In genomic region chr11:60937611-60938010, GRCm38 (mm10) we compare ENCODE assay signal across 24 mouse cellular contexts. TPM values are rescaled to one million over a fixed set of nuclear protein-coding genes. Genes with fewer than 3 reads are reported as not detected.
DNase-seq lines count a peak whose midpoint lies in the region; ATAC-seq and TF ChIP-seq lines count a peak whose summit lies in the region.
"Had no signal": no experiment of that assay in that cellular context is flagged by ENCODE, and none has a peak within 500 bp of the region (broad histone marks: within the 10 kb centered on the region; RNA-seq: fewer than 3 reads in every experiment).

No protein-coding gene starts in this region.

- no peak for DNase-seq in liver, adult 2 months (ENCODE audit: extremely low read depth, low read depth, low spot score)
- DNase-seq in liver: no peak
- DNase-seq in CH12.LX (ENCODE audit: extremely low read depth): peak; percentile 41
- no peak for DNase-seq in liver, embryonic 13.5 days
- DNase-seq in urinary bladder, postnatal 4 days (ENCODE audit: low spot score in 2 of 2): no peak
- DNase-seq: adrenal gland, postnatal 10 days; cerebellum, adult 8-10 months; gastrocnemius, postnatal 36 days; heart, adult 18-20 months; heart, postnatal 10 days; kidney, adult 11 months; kidney, postnatal 14 days; layer of hippocampus, adult 9-11 months; lung, adult 18-20 months; right cerebral cortex, postnatal 4 days had no signal

- no peak for TF ChIP-seq POLR2A in liver, adult 2 months (IDR thresholded peaks at IDR 0.05; ENCODE audit: extremely low read depth, insufficient read depth, low read length)
- TF ChIP-seq POLR2A in CH12.LX (IDR thresholded peaks at IDR 0.05; ENCODE audit: low read depth, low read length): no peak

- H3K9me3 ChIP-seq in CH12.LX (replicated peaks; ENCODE audit: low read length): no peaks in the 10 kb centered on the region
- no peaks in the 10 kb centered on the region for H3K9me3 ChIP-seq in liver, embryonic 13.5 days (replicated peaks)
- H3K9me3 ChIP-seq in stomach, embryonic 15.5 days: no peaks in the 10 kb centered on the region
- no peaks in the 10 kb centered on the region for H3K9me3 ChIP-seq in hindbrain, embryonic 13.5 days
- H3K9me3 ChIP-seq: G1E; heart, embryonic 12.5 days; midbrain, embryonic 12.5 days; neural tube, embryonic 13.5 days had no signal

- dilution Hi-C loops in CH12.LX (cut with MboI; ENCODE audit: extremely low pct_ligation_motif_present, extremely low pct_unique_long_range_greater_than_20kb, low sequenced_read_pairs): no loop called here

- peaks cover 76% of the 10 kb centered on the region for H3K4me1 ChIP-seq in liver, adult 2 months (ENCODE audit: control insufficient read depth, insufficient read depth, low read length)
- peaks cover 41 to 82% of the 10 kb centered on the region in 2 experiments for H3K4me1 ChIP-seq in CH12.LX (ENCODE audit: control insufficient read depth in 1 of 2, insufficient read depth in 2 of 2)
- H3K4me1 ChIP-seq in liver, embryonic 13.5 days (replicated peaks): peaks cover 99% of the 10 kb centered on the region
- H3K4me1 ChIP-seq in stomach, embryonic 15.5 days: peaks cover 50% of the 10 kb centered on the region
- H3K4me1 ChIP-seq in hindbrain, embryonic 13.5 days (replicated peaks): peaks cover 43% of the 10 kb centered on the region

- no peak overlapping the region for H3K4me3 ChIP-seq in liver, adult 2 months (ENCODE audit: insufficient read depth, low read depth, low read length)
- no peak overlapping the region for H3K4me3 ChIP-seq in CH12.LX (replicated peaks in 1 of 3; ENCODE audit: low read depth in 2 of 3, low read length in 2 of 3, poor library complexity in 1 of 3)
- no peak overlapping the region for H3K4me3 ChIP-seq in liver, embryonic 13.5 days (replicated peaks)
- H3K4me3 ChIP-seq in stomach, embryonic 15.5 days (replicated peaks): no peak overlapping the region
- no peak overlapping the region for H3K4me3 ChIP-seq in hindbrain, embryonic 13.5 days
- H3K4me3 ChIP-seq: heart, embryonic 12.5 days; midbrain, embryonic 12.5 days; neural tube, embryonic 13.5 days had no signal

- H3K27ac ChIP-seq in liver, adult 2 months (replicated peaks; ENCODE audit: insufficient read depth, low read depth, low read length): peak overlapping the region; percentile 34
- H3K27ac ChIP-seq in CH12.LX (ENCODE audit: insufficient read depth, low read depth): peak overlapping the region; percentile 17; the same call in 1 of the 2 replicates
- H3K27ac ChIP-seq in liver, embryonic 13.5 days: peak overlapping the region; percentile 99
- peak overlapping the region; percentile 5 for H3K27ac ChIP-seq in stomach, embryonic 15.5 days
- H3K27ac ChIP-seq in hindbrain, embryonic 13.5 days: no peak overlapping the region
- H3K27ac ChIP-seq: midbrain, embryonic 12.5 days; neural tube, embryonic 13.5 days had no signal

- TF ChIP-seq EP300 in CH12.LX (IDR thresholded peaks at IDR 0.05; ENCODE audit: low read length): no peak

- WGBS in liver, adult 2 months: 22% methylated on average over 3 of the region's 3 CpGs
- WGBS in liver, embryonic 13.5 days (ENCODE audit: insufficient replicate concordance): 56% methylated on average over 3 of the region's 3 CpGs
- WGBS in stomach, embryonic 15.5 days: 68% methylated on average over 3 of the region's 3 CpGs
- WGBS in hindbrain, embryonic 13.5 days: 88% methylated on average over 3 of the region's 3 CpGs

- in situ Hi-C loops in CH12.LX (cut with MboI; ENCODE audit: low pct_ligation_motif_present, low pct_unique_long_range_greater_than_20kb, low sequenced_read_pairs): loop anchor here (10.0 kb wide), 1 partner anchor 107 kb away; no protein-coding TSS in a partner anchor

- ATAC-seq in liver, embryonic 13.5 days (ENCODE audit: low read depth): no peak
- no peak for ATAC-seq in stomach, embryonic 15.5 days (ENCODE audit: insufficient read depth, low FRiP score, low read depth)
- no peak for ATAC-seq in hindbrain, embryonic 13.5 days (ENCODE audit: low FRiP score)
- ATAC-seq: forebrain, embryonic 14.5 days; hindbrain, embryonic 16.5 days; lung, postnatal 0 days had no signal

- TF ChIP-seq CTCF in liver, adult 2 months (IDR thresholded peaks at IDR 0.05; ENCODE audit: low read depth, low read length): no peak
- TF ChIP-seq CTCF in CH12.LX (conservative IDR thresholded peaks at IDR 0.05 in 1 of 2, IDR thresholded peaks at IDR 0.05 in 1 of 2; ENCODE audit: low read depth in 2 of 2, low read length in 2 of 2): no peak

- peak overlapping the region; percentile 84 for H3K4me2 ChIP-seq in CH12.LX (ENCODE audit: insufficient read depth, low read depth, poor library complexity, severe bottlenecking)
- peak overlapping the region; percentile 87 for H3K4me2 ChIP-seq in liver, embryonic 13.5 days
- H3K4me2 ChIP-seq in stomach, embryonic 15.5 days: no peak overlapping the region
- H3K4me2 ChIP-seq in hindbrain, embryonic 13.5 days: no peak overlapping the region
- H3K4me2 ChIP-seq: heart, embryonic 12.5 days; midbrain, embryonic 12.5 days; neural tube, embryonic 13.5 days had no signal

- TF ChIP-seq RAD21 in CH12.LX (IDR thresholded peaks at IDR 0.05; ENCODE audit: low read depth, low read length): no peak

- no peaks in the 10 kb centered on the region for H3K36me3 ChIP-seq in liver, adult 2 months (ENCODE audit: control insufficient read depth, insufficient read depth, low read length)
- H3K36me3 ChIP-seq in CH12.LX (replicated peaks in 1 of 2; ENCODE audit: control insufficient read depth in 1 of 2, insufficient read depth in 1 of 2, low read length in 1 of 2): peaks cover 14 to 65% of the 10 kb centered on the region in 2 experiments
- peaks cover 80% of the 10 kb centered on the region for H3K36me3 ChIP-seq in liver, embryonic 13.5 days
- H3K36me3 ChIP-seq in stomach, embryonic 15.5 days: peaks cover 5% of the 10 kb centered on the region; the same call in 1 of the 2 replicates
- peaks cover 13% of the 10 kb centered on the region for H3K36me3 ChIP-seq in hindbrain, embryonic 13.5 days
- H3K36me3 ChIP-seq: midbrain, embryonic 12.5 days had no signal

- no peak overlapping the region for H3K9ac ChIP-seq in liver, adult 2 months (ENCODE audit: low read depth, low read length)
- peak overlapping the region; percentile 19; the same call in 1 of the 2 replicates for H3K9ac ChIP-seq in CH12.LX (ENCODE audit: insufficient read depth, low read depth)
- peak overlapping the region; percentile 29; the same call in 1 of the 2 replicates for H3K9ac ChIP-seq in liver, embryonic 13.5 days
- no peak overlapping the region for H3K9ac ChIP-seq in stomach, embryonic 15.5 days
- H3K9ac ChIP-seq in hindbrain, embryonic 13.5 days: no peak overlapping the region
- H3K9ac ChIP-seq: heart, embryonic 12.5 days; midbrain, embryonic 12.5 days; neural tube, embryonic 13.5 days had no signal

- H3K79me2 ChIP-seq in liver, adult 2 months (ENCODE audit: control insufficient read depth, insufficient read depth, low read length): peaks cover 56% of the 10 kb centered on the region
- H3K79me2 ChIP-seq in CH12.LX (replicated peaks; ENCODE audit: control insufficient read depth, extremely low read depth, insufficient read depth, poor library complexity, severe bottlenecking): peaks cover 46% of the 10 kb centered on the region

- no peaks in the 10 kb centered on the region for H3K27me3 ChIP-seq in liver, adult 2 months (ENCODE audit: control insufficient read depth, insufficient read depth, low read length)
- no peaks in the 10 kb centered on the region for H3K27me3 ChIP-seq in CH12.LX (replicated peaks)
- no peaks in the 10 kb centered on the region for H3K27me3 ChIP-seq in liver, embryonic 13.5 days
- H3K27me3 ChIP-seq in stomach, embryonic 15.5 days (replicated peaks): no peaks in the 10 kb centered on the region
- no peaks in the 10 kb centered on the region for H3K27me3 ChIP-seq in hindbrain, embryonic 13.5 days
- H3K27me3 ChIP-seq: heart, embryonic 12.5 days; midbrain, embryonic 12.5 days; neural tube, embryonic 13.5 days had no signal

TF ChIP-seq in CH12.LX, 34 proteins besides CTCF, POLR2A, EP300 and RAD21 (continues in another document):
- no peak for TF ChIP-seq RCOR1 (conservative IDR thresholded peaks at IDR 0.05; ENCODE audit: low read depth, low read length)
- no peak for TF ChIP-seq E2F4 (IDR thresholded peaks at IDR 0.05; ENCODE audit: insufficient replicate concordance, low read depth, low read length)
- TF ChIP-seq CHD1 (IDR thresholded peaks at IDR 0.05; ENCODE audit: low read depth, low read length): no peak
- TF ChIP-seq JUND (conservative IDR thresholded peaks at IDR 0.05; ENCODE audit: low read depth, low read length): no peak
- TF ChIP-seq IRF4 (IDR thresholded peaks at IDR 0.05; ENCODE audit: low read depth, low read length): 0 out of 2 replicates have a peak, but pooled peaks have one; percentile 26
- no peak for TF ChIP-seq HCFC1 (IDR thresholded peaks at IDR 0.05; ENCODE audit: low read depth, low read length)

RNA-seq across cellular contexts. Expression of gene Map2k3, which starts 5.8 kb away (rescaled TPM):
- 25.7 and 30.3 TPM in 2 replicates for total RNA-seq in liver, adult 2 months (2014; rRNA removed)
- polyA plus RNA-seq in liver, adult 2 months (2012; rRNA removed): 36.9 and 39.7 TPM in 2 replicates
- total RNA-seq in CH12.LX (2012; rRNA removed) (35.2 and 35.5 TPM in 2 replicates), CH12.LX (2014; rRNA removed) (11.2 and 13.7 TPM in 2 replicates)
- 87.6 and 92.5 TPM in 2 replicates for polyA plus RNA-seq in CH12.LX (2012; ENCODE audit: insufficient read length, low read depth)
- 157 and 164 TPM in 2 replicates for polyA plus RNA-seq in liver, embryonic 13.5 days (2015; fragmentation: Nextera tagmentation; extraction: Ambion mirVana)
- polyA plus RNA-seq in stomach, embryonic 15.5 days (2015; fragmentation: Nextera tagmentation; extraction: Ambion mirVana): 116 and 121 TPM in 2 replicates
- polyA plus RNA-seq in hindbrain, embryonic 13.5 days (2015; fragmentation: Nextera tagmentation; extraction: Ambion mirVana): 30.0 and 30.4 TPM in 2 replicates

RNA-seq across cellular contexts. Expression of gene Natd1, which starts 23.1 kb away (rescaled TPM):
- 1.1 and 2.2 TPM in 2 replicates for total RNA-seq in liver, adult 2 months (2014; rRNA removed)
- polyA plus RNA-seq in liver, adult 2 months (2012; rRNA removed): 6.6 and 7.0 TPM in 2 replicates
- total RNA-seq in CH12.LX (2012; rRNA removed) (3.1 and 5.0 TPM in 2 replicates), CH12.LX (2014; rRNA removed) (1.9 and 2.1 TPM in 2 replicates)
- polyA plus RNA-seq in CH12.LX (2012; ENCODE audit: insufficient read length, low read depth): 4.3 and 5.2 TPM in 2 replicates
- polyA plus RNA-seq in liver, embryonic 13.5 days (2015; fragmentation: Nextera tagmentation; extraction: Ambion mirVana): 8.6 and 10.5 TPM in 2 replicates
- polyA plus RNA-seq in stomach, embryonic 15.5 days (2015; fragmentation: Nextera tagmentation; extraction: Ambion mirVana): 12.1 and 15.0 TPM in 2 replicates
- 36.1 and 36.8 TPM in 2 replicates for polyA plus RNA-seq in hindbrain, embryonic 13.5 days (2015; fragmentation: Nextera tagmentation; extraction: Ambion mirVana)

RNA-seq across cellular contexts. Expression of gene Tmem11, which starts 58.5 kb away (rescaled TPM):
- 19.8 and 20.0 TPM in 2 replicates for total RNA-seq in liver, adult 2 months (2014; rRNA removed)
- polyA plus RNA-seq in liver, adult 2 months (2012; rRNA removed): 48.9 and 67.8 TPM in 2 replicates
- total RNA-seq in CH12.LX (2012; rRNA removed) (83.0 and 83.6 TPM in 2 replicates), CH12.LX (2014; rRNA removed) (62.8 and 71.1 TPM in 2 replicates)
- 112 and 117 TPM in 2 replicates for polyA plus RNA-seq in CH12.LX (2012; ENCODE audit: insufficient read length, low read depth)
- 33.1 and 33.3 TPM in 2 replicates for polyA plus RNA-seq in liver, embryonic 13.5 days (2015; fragmentation: Nextera tagmentation; extraction: Ambion mirVana)
- 60.3 and 60.8 TPM in 2 replicates for polyA plus RNA-seq in stomach, embryonic 15.5 days (2015; fragmentation: Nextera tagmentation; extraction: Ambion mirVana)
- 54.9 and 55.3 TPM in 2 replicates for polyA plus RNA-seq in hindbrain, embryonic 13.5 days (2015; fragmentation: Nextera tagmentation; extraction: Ambion mirVana)

Comparison
In these comparisons a context has a peak if more than half of its experiments do, and no peak if none do; other contexts are left out.
1. H3K9ac ChIP-seq: peak in CH12.LX (single experiment) and liver, embryonic 13.5 days (single experiment); none in liver, adult 2 months (single experiment), stomach, embryonic 15.5 days (single experiment) and hindbrain, embryonic 13.5 days (single experiment).
2. H3K4me2 ChIP-seq: peak in CH12.LX (single experiment) and liver, embryonic 13.5 days (single experiment); none in stomach, embryonic 15.5 days (single experiment) and hindbrain, embryonic 13.5 days (single experiment).